Mouse (Mus musculus): Measurements from ENCODE around the gene Ncf2. TPM values are rescaled to one million over a fixed set of nuclear protein-coding genes. Genes with fewer than 3 reads are reported as not detected.

The Ncf2 gene
- total RNA-seq, 4 experiments from 2014 or later = 2.3 to 4.3 (median 3.9) TPM

DNA sequence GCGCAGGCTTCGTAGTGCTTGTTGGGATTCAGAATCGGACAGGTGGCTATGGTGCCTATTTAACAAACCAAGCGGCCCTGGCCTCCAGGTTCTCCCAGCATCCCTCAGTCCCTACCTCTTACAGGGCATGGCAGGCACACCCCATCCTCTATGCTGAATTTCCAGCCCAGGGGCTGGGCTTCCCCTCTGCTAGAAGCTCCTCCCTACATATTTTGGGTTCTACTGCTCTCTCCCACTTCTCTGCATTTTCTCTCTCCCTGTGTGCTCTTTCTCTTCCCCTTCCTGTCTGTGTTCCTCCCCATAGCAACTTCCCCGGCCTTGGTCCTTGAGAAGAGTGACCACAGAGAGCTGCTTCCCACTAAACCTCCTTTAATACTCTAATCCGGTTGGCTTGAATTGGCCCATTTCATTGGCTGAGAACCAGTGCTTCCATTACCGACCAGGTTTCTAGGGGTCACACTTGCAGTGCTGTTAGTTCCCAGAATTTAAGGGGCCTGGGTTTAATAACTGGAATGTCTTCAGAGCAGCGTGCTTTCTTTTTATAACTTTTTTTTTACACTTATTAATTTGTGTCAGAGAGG lies 3.2 kb upstream of the Ncf2 start:
- DNase-seq (ENCODE audit: low spot score) = no peak

DNA sequence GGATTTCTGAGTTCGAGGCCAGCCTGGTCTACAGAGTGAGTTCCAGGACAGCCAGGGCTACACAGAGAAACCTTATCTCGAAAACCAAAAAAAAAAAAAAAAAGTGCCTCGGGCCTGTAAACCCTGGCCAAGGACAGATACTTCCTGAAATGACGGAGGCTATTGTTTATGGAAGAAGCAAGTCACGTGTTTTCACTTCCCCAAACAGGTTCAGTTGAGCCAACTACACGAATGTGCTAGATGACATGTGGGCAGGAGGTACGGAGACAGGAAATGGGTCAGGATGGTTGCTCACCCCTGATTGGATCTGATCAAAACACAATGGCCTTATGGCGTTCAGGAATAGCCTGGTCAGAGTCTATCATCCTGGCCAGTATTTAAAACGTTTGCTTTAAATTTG lies 1.9 kb upstream of the Ncf2 start:
- peak; percentile 62 for DNase-seq (ENCODE audit: low spot score)

DNA sequence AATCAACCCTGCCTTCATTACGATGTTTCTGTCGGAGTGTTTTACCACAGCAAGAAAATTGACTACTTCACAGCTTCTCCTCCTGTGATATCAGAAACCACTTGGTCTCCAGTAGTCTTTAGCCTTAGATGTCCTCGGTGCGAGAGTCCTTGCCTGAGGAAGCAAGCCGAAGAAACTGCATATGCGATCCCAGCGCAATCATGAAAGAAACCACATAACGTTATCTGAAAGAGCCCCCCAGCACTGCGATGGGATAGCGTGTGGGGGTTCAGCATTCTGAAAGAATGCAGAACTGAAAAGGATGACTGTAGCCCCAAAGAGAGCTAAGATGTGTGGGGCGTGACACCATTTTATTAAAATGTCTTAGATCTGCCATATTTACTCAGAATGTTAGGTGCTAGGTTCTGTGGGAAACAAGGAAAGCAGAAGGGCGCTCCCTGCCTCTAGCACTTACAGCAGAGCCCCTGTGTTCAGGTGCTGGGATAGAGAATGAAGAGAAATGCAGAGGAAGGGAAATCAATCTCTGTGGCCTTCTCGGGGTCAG lies 711 bp downstream of the Ncf2 start:
- no peak for DNase-seq (ENCODE audit: low spot score)

DNA sequence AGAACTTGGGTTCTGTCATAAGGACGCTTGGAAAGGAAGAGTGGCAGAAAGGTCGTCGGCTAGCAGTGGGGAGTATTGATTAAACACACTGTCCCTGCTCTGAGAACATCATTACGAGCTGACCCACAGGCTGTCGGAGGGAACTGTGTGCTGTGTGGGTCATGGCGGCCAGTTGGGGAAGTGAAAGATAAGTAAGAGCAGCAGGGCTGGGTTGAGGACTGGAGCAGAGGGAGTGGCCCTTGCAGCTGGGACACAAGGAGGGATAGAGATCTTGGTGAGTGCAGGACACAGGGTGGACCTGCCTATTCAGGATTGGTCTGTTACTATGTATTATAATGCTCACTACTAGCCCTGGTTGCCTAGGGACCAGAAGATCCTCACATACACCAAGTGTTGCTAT lies 4.9 kb downstream of the Ncf2 start:
- DNase-seq (ENCODE audit: low spot score) = no peak

DNA sequence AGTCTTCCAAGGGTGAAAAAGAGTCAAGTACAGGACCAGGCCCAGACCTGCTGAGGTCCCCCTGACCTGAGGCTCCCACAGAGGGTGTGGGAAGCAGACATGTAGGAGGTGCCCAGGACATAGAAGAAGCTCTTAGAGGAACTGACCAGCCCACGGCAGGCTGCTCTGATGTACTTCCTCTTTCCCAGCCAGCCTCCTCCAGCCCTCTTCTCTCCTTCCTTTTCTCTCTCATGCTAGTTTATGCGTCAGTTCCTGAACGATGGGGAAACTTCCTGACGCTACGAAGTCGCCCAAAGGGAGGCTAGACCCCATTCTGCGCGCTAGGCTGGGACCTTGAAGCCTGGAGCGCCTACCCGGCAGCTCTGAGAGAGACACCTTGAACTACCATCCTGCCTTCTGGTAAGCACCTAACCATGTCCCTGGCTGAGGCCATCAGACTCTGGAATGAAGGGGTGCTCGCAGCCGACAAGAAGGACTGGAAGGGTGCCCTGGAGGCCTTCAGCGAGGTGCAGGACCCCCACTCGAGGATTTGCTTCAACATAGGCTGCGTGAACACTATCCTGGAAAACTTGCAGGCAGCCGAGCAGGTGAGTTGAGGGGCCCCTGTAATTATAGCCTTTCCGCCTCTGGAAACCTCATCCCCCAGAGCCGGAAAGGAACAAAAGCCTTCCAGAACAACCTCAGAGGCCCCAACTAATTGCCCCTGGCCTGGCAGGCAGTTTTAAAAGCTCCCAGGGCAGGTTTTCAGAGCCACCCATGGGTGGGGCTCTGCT lies 7.8 kb downstream of the Ncf2 start:
- peak; percentile 19 for DNase-seq (ENCODE audit: low spot score)

DNA sequence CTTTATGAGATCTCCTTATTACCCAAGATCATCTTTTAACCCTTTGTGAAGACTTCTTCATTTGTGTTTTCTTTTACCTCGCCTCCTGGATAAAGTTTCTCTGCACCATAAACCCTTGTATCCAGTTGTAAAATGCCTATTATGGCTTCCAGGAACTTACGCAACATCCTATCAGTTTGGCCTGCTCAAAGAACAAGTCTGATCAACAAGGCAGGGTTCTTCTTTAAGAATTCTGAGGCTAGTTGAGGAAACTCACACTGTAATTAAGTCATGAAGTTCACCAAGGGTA lies 8.3 kb downstream of the Ncf2 start:
- no peak for DNase-seq (ENCODE audit: low spot score)

DNA sequence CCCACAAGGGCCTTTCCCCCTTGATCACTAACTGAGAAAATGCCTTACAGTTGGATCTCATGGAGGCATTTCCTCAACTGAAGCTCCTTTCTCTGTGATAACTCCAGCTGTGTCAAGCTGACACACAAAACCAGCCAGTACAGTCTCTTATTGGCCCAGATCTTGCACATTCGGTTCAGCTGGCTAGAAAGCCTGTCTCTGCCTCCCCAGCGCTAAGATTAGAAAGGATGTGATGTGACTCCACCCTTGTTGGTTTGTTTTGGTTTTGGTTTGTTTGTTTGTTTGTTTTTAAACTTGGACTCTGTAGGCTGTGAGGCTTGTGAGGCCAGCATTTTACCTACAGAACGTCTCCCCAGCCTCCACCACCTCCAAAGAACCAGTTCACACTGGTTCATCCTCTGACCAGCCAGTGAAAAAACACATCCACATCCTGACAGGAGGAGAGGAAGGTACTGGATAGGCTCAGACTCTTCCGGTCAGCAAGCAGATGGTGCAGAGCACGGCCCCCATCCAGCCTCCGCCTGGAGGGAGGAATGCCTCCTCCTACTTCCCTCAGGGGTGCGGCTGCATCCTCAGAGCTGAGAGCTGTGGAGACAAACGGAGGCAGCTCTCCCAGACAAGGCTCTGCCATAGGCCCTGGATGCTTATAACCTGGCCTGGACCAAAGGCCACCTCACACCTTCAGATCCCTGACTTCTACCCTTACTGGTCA lies 9.7 kb downstream of the Ncf2 start:
- peak; percentile 40 for DNase-seq (ENCODE audit: low spot score)

DNA sequence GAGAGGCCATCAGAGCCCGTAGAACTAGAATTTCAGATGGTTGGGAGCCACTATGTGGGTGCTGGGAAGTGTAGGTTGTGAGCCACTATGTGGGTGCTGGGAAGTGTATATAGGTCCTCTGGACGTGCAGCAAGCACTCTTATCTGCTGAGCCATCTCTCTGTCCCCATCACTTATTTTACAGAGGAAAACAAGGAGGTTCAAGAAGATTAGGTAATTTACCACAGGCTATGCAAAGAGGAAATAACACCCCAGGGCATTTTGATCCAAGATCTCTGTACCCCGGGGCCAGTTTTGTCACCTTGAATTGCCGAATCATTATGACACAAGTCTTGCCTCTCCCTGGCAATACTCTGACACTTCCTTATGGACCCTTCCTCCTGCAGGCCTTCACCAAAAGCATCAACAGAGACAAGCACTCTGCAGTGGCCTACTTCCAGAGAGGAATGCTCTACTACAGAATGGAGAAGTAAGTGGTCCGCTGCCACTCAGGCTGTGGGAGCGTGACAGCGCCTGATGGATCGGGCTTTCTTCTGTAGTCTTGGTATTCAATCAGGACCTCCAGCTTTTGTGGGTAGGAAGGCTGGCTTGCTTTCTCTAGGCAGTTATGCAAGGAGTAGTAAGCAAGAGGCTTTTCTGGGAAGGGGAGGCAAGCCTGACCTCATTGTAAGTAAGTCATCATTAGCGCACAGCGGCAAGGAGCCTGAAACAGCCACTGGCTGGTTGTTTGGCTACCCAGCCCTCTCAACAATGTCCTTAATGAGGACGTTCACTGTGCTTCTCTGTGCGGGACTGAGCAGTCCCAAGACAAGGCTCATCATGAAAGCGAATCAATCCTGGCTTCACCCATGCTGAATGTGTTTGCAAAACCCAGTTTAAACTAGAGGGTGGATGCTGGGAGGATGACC lies 10.8 kb downstream of the Ncf2 start:
- DNase-seq (ENCODE audit: low spot score) = no peak

DNA sequence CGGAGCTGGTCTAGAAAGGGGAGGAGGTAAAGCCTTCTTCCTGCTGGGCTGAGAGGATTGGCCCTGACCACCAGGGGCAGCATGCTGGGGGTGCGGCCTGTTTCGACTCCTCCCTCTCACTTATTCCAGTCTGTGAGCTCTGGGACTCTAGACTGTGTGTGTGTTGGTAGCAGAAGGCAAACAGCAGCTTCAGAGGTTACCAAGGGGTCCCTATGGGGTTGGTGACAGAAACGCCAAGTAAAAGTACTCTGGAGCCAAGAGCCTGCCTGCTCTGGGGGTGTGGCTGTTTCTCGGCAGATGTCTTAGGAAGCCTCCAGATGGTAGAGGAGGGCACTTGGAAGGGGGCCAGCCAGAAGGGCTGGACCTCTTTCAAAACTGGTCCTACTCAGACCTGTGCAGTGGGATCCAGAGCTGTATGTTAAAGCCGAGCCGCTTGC lies 15.3 kb downstream of the Ncf2 start:
- no peak for DNase-seq (ENCODE audit: low spot score)

DNA sequence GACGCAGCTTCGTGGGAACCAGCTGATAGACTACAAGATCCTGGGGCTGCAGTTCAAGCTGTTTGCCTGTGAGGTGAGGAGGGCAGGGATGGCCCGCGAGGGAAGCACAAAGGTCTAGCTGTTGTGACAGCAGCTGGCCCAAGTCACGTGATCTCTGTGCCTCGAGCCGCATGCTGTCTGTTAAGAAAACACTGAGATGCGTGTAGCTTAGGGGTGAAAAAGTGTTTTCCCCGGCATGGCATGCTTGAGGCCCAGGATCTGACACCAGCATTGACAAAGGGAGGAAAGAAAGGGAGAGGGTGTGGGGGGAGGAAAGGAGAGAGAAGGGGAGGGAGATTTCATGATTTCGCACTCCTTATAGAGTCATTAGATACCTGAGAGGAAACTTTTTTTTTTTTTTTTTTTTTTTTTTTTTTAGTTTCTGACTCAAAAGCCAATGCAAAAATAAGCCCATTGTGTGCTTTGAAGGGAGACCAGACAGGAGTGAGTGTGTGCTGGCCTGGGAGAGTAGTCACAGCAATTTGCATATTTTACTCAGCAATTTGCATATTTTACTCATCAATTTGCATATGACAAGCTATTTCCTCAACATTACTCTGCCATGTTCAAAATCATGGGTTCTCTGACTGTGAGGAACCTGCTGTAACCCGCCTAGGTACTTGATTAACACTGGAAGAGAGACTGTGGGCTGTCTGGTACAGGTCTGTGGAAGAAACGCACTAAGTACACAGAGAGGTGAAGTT lies 17.2 kb downstream of the Ncf2 start:
- DNase-seq (ENCODE audit: low spot score) = no peak

DNA sequence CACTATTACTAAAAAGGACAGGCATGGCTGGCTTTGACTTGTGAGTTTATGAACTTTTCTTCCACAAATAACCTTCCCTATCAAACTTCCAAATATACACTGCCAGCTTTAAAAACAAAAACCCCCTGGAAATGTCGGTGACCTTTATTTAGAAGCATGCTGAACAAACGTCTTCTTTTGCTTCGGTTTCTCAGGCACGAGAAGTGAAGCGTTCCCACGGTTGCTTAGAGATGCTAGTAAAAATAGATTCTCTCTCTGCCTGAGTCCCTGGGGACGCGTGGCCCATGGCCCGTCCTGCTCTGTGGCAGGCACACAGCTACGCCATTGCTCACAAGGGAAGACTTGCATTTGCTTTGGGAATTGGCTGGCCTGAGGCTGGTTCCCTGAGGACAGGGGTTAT lies 17.8 kb downstream of the Ncf2 start:
- DNase-seq (ENCODE audit: low spot score) = peak; percentile 53

DNA sequence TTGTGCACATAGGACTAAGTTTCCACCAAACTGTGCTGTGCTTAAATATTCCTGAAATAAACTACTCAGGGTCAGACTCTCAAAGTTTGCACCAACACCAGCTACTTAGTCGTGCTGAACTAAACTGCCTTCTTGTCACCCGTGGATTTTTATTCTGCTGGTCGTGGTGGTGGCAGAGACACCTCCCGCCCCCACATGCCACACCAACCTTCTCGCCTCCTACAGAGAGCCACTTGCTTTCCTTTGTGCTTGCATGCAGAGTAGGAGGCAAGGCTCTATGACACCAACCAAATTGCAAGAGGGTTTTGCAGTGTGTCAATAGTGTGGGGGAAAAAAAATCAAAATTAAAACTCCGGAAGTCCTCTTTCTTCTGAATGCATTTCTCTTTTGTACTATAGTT lies 19.6 kb downstream of the Ncf2 start:
- no peak for DNase-seq (ENCODE audit: low spot score)

DNA sequence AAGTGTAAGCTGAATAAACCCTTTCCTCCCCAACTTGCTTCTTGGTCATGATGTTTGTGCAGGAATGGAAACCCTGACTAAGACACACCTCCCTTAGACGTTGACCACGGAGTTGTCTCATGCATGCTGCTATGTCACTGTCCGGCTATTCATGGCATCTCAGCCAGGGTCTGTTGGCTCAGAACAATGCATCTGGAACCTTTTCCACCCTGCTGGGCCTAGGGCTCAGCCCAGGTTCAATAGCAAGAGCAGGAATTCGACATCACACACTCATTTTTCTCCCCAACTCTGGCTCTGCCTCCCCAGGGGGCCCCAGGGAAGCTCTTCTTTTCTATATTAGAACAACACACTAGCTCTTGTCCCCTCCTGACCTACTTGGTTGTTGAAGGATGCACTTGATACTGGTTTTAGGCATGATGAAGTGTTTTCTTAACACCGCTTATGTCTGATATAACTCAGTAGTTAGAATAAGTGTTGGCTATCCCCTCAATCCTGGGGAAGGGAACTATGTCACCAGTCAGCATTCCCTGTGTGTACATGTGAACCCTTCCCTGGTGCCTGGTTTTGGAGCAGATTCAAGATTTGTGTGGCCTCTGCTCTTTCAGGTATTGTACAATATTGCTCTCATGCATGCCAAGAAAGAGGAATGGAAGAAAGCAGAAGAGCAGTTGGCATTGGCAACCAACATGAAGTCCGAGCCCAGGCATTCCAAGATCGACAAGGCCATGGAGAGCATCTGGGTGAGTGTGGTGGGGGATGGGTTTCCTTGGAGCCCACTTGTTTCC lies 21.1 kb downstream of the Ncf2 start:
- no peak for DNase-seq (ENCODE audit: low spot score)

DNA sequence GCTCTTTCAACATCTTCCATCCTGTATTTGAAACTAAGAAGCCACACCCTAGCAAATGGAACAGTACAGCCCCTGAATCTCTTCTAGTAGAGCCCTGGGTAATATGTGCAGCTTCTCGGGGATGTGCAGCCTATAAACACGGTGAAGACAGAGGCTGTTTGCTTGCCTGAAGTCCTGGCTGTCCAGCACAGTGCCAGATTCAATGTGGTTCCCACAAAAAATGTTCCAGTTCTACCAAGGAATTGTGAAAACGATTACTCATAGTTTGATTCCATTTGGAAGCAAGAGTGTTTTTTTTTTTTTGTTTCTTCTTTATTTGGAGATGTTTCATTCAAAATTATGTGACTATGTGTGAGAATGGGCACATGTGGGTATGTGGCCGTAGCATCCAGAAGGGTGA lies 21.8 kb downstream of the Ncf2 start:
- no peak for DNase-seq (ENCODE audit: low spot score)

DNA sequence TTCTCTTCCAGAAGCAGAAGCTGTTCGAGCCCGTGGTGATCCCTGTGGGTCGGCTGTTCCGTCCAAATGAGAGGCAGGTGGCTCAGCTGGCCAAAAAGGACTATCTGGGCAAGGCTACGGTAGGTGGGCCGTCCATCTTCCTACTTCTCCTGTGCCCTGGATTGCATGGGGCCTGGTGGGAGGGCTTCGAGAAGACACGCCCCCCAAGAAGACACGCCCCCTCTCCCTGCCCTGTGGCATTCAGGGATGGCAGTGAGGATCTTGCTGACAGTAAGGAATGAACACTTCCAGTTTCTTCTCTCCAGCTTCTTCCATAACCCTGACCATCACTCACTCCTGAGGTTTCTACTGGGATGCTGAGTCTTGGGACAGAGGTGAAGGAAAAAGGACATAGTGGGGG lies 24.2 kb downstream of the Ncf2 start:
- DNase-seq (ENCODE audit: low spot score) = no peak

DNA sequence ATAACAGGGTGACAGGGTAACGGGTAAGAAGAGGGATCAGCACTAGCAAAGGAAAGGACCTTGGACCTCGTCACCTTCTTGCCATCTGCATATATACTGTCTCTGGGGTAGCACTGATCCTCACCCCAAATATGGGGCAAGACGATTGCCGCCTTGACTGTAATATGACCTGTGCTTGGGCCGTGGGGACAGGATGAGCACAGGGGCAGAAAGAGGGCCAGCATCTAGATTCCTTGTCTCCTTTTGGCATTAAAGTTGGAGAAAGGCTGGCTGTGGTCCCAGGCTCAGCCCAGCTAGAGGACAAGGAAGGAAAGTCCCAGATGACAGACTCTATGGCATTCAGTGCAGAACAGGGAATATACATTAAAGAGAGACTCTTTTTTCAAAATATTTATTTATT lies 26.5 kb downstream of the Ncf2 start:
- DNase-seq (ENCODE audit: low spot score) = no peak

DNA sequence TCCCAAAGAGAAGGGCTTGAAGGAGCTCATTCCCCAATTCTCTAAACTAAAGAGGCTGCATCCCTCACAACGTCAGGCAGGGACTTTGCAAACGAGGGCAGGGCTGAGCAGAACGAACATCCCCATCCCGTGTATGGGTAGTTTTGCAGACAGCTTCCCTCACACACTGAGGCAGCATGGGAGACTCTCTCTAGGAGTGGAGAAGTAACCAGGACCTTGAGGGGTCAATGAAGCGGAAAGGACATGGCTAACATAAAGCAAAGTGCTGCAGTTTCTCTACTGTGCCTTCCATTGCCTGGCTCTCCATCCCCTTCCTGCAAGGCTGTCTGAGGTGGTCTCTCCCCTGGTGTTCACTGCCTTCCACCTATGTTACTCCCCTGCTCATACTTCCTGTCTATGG lies 28.2 kb downstream of the Ncf2 start:
- no peak for DNase-seq (ENCODE audit: low spot score)

DNA sequence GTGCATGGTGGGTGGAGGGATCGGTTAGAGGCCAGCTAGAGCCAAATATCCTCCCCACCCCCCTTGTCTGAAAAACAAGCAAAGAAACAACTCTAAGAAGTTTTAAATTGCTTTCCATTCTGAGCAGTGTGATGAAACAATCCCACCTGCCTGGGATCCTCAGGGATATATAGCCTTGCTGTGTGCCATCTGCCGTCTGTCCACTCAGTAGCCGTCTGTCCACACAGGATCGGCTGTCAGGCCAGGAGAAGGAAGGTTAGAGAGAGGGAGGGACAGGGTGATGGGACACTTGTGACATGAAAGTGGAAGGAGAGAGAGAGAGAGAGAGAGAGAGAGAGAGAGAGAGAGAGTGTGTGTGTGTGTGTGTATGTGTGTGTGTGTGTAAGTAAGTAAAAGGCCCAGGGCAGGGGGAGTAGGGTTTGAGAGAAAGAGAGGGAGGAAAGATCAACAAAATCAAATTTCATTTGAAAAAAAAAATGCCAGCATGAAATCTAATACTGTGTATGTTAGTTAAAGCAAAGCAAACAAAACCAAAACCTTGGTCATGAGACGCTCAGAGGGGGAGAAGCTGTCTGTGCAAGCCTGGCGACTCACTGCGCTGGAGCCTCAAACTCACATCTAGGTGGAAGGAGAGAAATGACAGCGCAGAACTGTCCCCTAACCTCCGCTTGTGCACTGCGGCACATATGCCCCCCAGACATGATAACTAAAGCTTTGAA lies 28.8 kb downstream of the Ncf2 start:
- no peak for DNase-seq (ENCODE audit: low spot score)

DNA sequence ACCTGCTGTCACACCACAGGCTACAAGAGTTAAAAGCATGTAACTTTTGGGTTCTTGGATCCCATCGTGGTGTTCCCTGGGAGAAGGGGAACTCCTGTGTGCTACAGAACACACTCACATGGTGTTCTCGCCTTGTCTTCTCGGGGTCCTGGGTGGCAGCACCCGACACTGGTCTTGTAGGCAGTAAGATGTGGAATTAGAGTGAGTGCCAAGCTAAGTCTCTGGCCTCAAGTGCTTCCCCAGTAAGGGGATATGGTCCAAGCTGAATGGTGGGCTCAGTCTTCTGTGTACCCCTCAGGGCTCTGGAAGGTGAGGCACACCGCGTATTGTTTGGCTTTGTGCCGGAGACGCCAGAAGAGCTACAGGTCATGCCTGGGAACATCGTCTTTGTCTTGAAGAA lies 30.1 kb downstream of the Ncf2 start:
- DNase-seq (ENCODE audit: low spot score) = no peak

DNA sequence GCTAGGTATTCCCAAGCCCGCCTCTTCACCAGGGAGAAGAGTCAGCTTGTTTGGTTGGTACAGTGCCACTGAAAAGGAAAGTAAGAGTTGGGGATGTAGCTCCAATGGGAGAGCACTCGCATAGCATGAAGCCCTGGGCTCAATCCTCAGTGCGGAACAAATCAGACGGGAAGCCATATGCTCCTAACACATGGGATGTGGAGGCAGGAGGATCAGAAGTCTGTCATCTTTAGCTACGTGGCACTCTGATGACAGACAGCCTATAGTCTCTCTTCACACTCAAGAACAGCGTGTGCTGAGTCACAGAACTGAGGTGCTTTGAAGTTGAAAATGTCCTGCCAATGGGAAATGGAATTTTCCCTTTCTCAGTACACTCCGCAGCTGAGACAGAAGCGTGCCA lies 31.0 kb downstream of the Ncf2 start:
- no peak for DNase-seq (ENCODE audit: low spot score)
